Mouse (Mus musculus) layer of hippocampus, postnatal 36 days (tissue): ENCODE data around the gene Sgsm3. TPM values are rescaled to one million over a fixed set of nuclear protein-coding genes. Genes with fewer than 3 reads are reported as not detected.
"Not testable (repeated sequence)": the region's sequence is repeated elsewhere in the genome, so short reads cannot be mapped to it uniquely, and the experiment has no call there.

ENCODE experiments used
- DNase-seq, 2 experiments: peaks; one replicate each; pipeline ENCODE4 v3.0.0; 2022
- total RNA-seq, 2 experiments: library from RNA; stranded (reverse); gene quantifications; 2 replicates each; pipeline ENCODE4 v1.2.3; 2021

The Sgsm3 gene
- total RNA-seq = 10 to 100 TPM; 72.0 to 84.3 TPM

DNA sequence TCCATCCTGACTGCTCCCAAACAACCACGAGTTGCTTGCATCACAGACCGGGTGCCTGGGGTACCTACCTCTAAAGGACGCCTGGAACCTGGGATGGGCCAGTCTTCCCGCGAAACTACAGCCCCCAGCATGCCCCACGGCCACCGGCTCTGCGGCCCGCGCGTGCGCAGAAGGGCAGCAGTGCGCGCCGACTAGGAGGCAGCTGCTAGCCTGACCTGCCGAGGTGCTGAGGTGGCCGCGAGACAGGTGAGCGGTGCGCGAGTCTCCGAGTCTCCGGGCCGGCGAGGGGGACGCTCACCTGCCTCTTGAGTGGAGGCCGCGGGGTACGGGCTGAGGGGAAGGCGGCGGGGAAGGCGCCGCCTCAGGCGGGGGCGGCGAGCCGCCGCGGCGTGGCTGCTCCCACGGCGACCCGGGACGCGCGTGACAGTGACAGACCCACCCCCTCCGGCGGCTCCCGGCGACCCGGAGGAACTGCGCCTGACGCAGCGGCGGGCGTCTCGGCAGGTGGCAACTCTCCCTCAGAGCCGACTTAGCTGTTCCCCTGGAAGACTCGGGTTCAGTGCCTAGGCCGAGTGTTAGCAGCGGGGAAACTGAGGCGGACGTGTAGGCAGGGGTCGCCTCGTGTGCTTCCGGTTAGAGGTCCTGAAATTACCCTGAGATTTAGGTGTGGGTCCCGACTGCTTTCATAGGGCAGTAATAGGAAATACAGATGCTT lies at the start of gene Sgsm3:
TSS of gene Sgsm3 (plus strand) at position 146 of the 715 bp plus-strand sequence.
- DNase-seq = peak; percentile 84 to 86

DNA sequence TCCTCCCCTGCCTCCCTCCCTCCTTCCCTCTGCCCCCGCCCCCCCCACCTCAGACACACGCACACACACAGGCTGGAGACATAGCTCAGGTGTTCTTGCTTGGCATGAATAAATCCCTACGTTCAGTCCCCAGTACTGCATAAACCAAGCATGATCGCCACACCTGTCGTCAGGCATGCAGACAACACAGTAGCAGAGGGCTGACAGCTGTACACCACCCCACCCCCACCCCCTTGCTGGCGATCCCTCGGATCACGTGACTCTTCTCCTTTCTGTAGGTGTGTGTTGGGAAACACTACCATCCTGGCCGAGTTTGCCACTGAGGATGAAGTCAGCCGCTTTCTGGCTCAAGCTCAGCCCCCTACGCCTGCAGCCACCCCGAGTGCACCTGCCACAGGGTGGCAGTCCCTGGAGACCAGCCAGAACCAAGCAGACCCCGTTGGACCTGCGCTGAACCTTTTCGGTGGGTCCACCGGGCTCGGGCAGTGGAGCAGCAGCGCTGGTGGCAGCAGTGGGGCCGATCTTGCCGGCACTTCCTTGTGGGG lies 48.7 kb upstream of the Sgsm3 start:
- DNase-seq = no peak

GRCm38 (mm10) chr15:80930048-80930571 lies 47.5 kb upstream of the Sgsm3 start:
- no peak for DNase-seq

DNA sequence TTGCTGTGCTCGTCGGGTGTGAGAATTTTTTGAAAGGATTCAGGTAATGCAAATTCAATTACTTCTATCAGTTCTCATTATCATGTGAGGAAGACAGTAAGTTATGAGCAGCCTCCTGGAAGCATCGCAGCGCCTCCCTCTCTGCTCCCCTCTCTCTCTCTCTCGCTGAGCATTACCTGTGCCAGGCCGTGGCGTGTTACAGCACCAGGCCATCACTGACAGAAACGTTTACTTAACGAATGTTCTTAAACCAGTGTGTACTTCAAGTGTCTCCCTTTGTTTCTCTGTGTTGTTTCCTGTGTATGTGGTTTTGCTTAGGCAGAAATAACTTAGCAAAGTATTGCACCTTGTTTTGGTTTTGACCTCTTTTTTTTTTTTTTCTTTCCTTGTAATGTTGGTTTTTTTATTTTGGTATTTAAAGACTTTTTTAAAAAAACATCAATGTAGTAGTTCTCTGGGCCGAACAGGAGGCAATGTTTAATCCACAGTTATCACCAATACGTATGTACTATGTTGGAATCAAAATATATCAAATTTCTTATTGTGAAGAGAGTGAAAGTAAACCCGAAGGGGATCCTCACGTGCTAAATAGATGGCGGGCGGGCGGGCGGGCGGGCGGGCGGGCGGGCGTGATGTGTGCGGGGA lies 46.8 kb upstream of the Sgsm3 start:
- not testable (repeated sequence) for DNase-seq

GRCm38 (mm10) chr15:80931345-80931960 lies 46.1 kb upstream of the Sgsm3 start:
- DNase-seq = no peak

DNA sequence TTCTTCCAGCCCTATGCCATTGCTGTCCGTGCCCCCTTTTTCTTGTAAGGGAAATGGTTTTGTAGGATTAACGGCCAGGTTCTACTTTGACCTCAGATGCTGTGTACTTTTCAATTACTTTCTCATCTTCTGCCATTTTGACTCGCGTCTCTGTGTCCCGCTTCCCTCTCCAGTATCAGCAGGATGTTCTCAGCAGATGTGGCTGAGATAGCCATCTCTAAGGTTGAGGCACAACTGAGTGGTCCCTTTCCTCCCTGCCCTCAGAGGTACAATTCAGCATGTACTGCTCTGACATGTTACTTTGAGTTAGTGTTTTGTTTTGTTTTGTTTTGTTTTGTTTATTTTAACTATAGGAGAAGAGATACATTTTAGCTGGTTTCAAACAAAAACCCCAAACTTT lies 42.7 kb upstream of the Sgsm3 start:
- DNase-seq = no peak

DNA sequence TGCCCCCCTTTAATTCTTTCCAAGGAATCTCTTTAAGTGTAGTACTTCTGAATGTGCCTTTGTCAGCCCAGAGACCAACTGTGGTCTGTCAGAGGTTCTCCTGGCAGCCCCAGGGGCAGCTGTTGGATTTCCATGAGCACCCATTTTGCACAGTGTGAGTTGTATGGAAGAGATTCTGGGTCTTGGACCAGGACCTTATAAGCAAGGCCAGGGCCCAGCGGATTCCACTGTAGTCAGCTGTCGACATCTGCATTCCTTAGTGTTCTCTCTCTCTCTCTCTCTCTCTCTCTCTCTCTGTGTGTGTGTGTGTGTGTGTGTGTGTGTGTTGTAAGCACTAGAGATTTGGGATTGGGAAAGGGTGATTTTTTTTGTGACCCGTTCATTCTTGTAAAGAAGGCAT lies 40.9 kb upstream of the Sgsm3 start:
- no peak for DNase-seq

GRCm38 (mm10) chr15:80938615-80939014 lies 39.0 kb upstream of the Sgsm3 start:
- no peak for DNase-seq

GRCm38 (mm10) chr15:80939401-80939800 lies 38.2 kb upstream of the Sgsm3 start:
- DNase-seq = no peak

GRCm38 (mm10) chr15:80941468-80942040 lies 36.0 kb upstream of the Sgsm3 start:
- no peak for DNase-seq

GRCm38 (mm10) chr15:80945851-80946250 lies 31.7 kb upstream of the Sgsm3 start:
- no peak for DNase-seq

GRCm38 (mm10) chr15:80948145-80949135 lies 29.1 kb upstream of the Sgsm3 start, which contains the start of gene Adsl:
Gene Adsl, plus strand, starts transcription at chr15:80948490.
- DNase-seq = peak; percentile 85 to 86

DNA sequence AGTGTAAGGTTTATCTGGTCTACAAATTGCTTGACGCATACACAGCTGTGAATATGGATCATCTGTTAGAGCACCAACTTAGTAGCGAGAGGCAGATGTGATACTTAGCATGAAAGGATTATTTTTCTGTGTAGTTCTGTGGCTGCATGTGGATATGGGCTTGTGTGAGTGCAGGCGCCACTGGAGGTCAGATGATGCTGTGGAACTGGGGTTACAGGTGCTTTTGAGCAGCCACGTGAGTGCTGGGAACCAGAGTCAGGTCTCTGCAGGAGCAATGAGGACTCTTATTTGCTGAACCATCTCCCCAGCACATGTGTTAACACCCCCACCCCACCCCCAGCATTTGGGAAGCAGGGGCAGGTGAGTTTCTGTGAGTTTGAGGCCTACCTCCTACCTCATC lies 28.1 kb upstream of the Sgsm3 start:
- no peak for DNase-seq

GRCm38 (mm10) chr15:80950055-80950454 lies 27.5 kb upstream of the Sgsm3 start:
- no peak for DNase-seq

DNA sequence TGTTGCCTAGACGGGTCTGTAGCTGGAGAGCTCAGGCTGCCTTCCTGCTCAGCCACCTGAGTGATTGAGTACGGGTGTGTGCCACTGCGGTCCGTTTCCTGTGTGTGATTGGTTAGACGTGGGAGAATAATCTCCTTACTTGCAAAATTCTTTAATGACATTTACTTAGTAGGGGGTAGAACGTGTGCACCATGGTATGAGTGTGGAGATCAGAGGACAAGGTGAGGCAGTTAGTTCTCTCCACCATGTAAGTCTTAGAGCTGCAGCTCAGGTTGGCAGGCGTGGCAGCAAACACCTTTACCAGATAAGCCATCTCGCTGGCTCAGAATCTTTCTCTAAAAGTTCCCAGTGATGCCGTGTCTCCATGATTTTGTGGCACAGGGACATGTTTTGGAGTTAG lies 23.6 kb upstream of the Sgsm3 start:
- no peak for DNase-seq

- DNase-seq = no peak
Observed at GRCm38 (mm10) chr15:80954861-80955260, 22.7 kb upstream of the Sgsm3 start.

- DNase-seq = no peak
Observed at GRCm38 (mm10) chr15:80955836-80956438, 21.6 kb upstream of the Sgsm3 start.

- DNase-seq = no peak
Observed at GRCm38 (mm10) chr15:80969371-80969770, 8.2 kb upstream of the Sgsm3 start.

DNA sequence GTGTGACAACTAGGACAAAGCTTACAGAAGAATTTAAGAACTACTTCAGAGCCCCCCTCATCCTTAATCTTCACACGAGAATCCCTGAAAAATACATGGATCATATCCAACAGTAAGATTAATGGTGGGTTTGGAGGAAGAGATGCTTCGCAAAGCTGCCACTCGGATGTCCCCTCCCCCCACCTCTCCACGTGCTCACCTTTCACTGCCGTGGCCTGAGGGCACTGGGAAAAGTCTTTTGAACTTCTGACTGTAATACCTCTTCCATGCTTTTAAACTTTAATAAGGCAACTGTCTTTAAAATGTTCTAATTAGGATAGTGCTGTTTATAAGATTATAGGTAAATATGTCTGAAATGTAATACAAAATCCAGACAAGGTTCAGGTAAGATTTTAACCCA lies 3.3 kb upstream of the Sgsm3 start:
- no peak for DNase-seq

DNA sequence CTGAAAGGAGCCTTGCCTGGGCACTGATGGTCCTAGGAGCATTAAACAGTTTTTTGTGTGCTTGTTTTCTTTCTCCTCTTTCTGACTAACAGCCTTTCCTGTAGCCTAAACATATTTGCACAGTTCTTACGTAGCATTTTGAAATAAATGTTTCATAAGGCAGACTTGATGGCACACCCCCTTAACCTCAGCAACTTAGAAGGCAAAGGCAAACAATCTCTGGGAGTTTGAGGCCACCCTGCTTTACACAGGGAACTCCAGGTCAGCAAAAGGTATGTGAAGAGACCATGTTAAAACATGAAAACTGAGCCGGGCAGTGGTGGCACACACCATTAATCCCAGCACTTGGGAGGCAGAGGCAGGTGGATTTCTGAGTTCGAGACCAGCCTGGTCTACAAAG lies 1.9 kb upstream of the Sgsm3 start:
- no peak for DNase-seq

GRCm38 (mm10) chr15:80979611-80980010 lies 2.0 kb downstream of the Sgsm3 start:
- DNase-seq = no peak
